8 mouse cellular contexts compared by ENCODE assay signal in genomic region chr1:167340111-167340787, GRCm38 (mm10). TPM values are rescaled to one million over a fixed set of nuclear protein-coding genes. Genes with fewer than 3 reads are reported as not detected.
DNase-seq lines count a peak whose midpoint lies in the region; ATAC-seq and TF ChIP-seq lines count a peak whose summit lies in the region.

No protein-coding gene starts in this region.

- DNase-seq in embryo, embryonic 10.5 days (ENCODE audit: low spot score): peak; percentile 34
- no peak for DNase-seq in embryo, embryonic 10 days (ENCODE audit: low spot score)
- DNase-seq in CD4-positive helper T cell, adult 2 months (ENCODE audit: low read depth, low spot score): peak; percentile 38
- peak; percentile 38 for DNase-seq in limb, embryonic 11.5 days (ENCODE audit: low spot score)
- no peak for DNase-seq in adrenal gland, postnatal 25 days
- DNase-seq in kidney, postnatal 25 days: no peak

- no peak for TF ChIP-seq POLR2A in embryonic fibroblast, embryonic 13.5 days (IDR thresholded peaks at IDR 0.05; ENCODE audit: low read depth, low read length)

- WGBS in limb, embryonic 11.5 days: 3% methylated on average over 47 of the region's 47 CpGs
- WGBS in neural tube, embryonic 13.5 days: 1% methylated on average over 47 of the region's 47 CpGs

- H3K9ac ChIP-seq in limb, embryonic 11.5 days (ENCODE audit: low read length): peak overlapping the region; percentile 37
- H3K9ac ChIP-seq in neural tube, embryonic 13.5 days: peak overlapping the region; percentile 63

- H3K27me3 ChIP-seq in limb, embryonic 11.5 days (ENCODE audit: control insufficient read depth, insufficient read depth, low read length): no peaks in the 10 kb centered on the region
- H3K27me3 ChIP-seq in neural tube, embryonic 13.5 days: peaks cover 9% of the 10 kb centered on the region

- H3K27ac ChIP-seq in embryonic fibroblast, embryonic 13.5 days (ENCODE audit: insufficient read depth, low read length): no peak overlapping the region
- no peak overlapping the region for H3K27ac ChIP-seq in limb, embryonic 11.5 days (replicated peaks; ENCODE audit: low read depth, low read length)
- H3K27ac ChIP-seq in neural tube, embryonic 13.5 days (replicated peaks): no peak overlapping the region

- no peak for TF ChIP-seq CTCF in embryonic fibroblast, embryonic 13.5 days (IDR thresholded peaks at IDR 0.05; ENCODE audit: borderline replicate concordance, insufficient read depth, low read length)

- H3K4me3 ChIP-seq in embryonic fibroblast, embryonic 13.5 days (ENCODE audit: insufficient read depth, low read length): peak overlapping the region; percentile 47
- peak overlapping the region; percentile 35 for H3K4me3 ChIP-seq in limb, embryonic 11.5 days (ENCODE audit: low read depth, low read length)
- peak overlapping the region; percentile 44 for H3K4me3 ChIP-seq in neural tube, embryonic 13.5 days

- ATAC-seq in limb, embryonic 11.5 days (ENCODE audit: insufficient number of reproducible peaks, low FRiP score, low TSS enrichment, low read depth): 0 out of 2 replicates have a peak, but pooled peaks have one; percentile 41
- ATAC-seq in neural tube, embryonic 13.5 days (ENCODE audit: low read depth): peak; percentile 44; the same call in 1 of the 2 replicates

- peak overlapping the region; percentile 64 for H3K4me2 ChIP-seq in limb, embryonic 11.5 days (ENCODE audit: low read depth, severe bottlenecking)
- H3K4me2 ChIP-seq in neural tube, embryonic 13.5 days: peak overlapping the region; percentile 74

- no peaks in the 10 kb centered on the region for H3K9me3 ChIP-seq in limb, embryonic 11.5 days (ENCODE audit: control insufficient read depth, low read length)
- no peaks in the 10 kb centered on the region for H3K9me3 ChIP-seq in neural tube, embryonic 13.5 days

- H3K36me3 ChIP-seq in limb, embryonic 11.5 days (ENCODE audit: control insufficient read depth, insufficient read depth, low read length): no peaks in the 10 kb centered on the region
- no peaks in the 10 kb centered on the region for H3K36me3 ChIP-seq in neural tube, embryonic 13.5 days

- no peaks in the 10 kb centered on the region for H3K4me1 ChIP-seq in embryonic fibroblast, embryonic 13.5 days (ENCODE audit: control insufficient read depth, insufficient read depth, low read length)
- H3K4me1 ChIP-seq in limb, embryonic 11.5 days (ENCODE audit: control insufficient read depth, insufficient read depth, low read length): no peaks in the 10 kb centered on the region
- 0 out of 2 replicates have a peak, but pooled peaks cover 3% of the 10 kb centered on the region for H3K4me1 ChIP-seq in neural tube, embryonic 13.5 days (replicated peaks)

RNA-seq across cellular contexts. Expression of gene Aldh9a1, which starts 9.5 kb away (rescaled TPM):
- 18.2 and 22.9 TPM in 2 replicates for polyA plus RNA-seq in embryonic fibroblast, embryonic 13.5 days (2011; ENCODE audit: insufficient read length, low read depth, missing spikeins)
- 36.5 and 40.2 TPM in 2 replicates for polyA plus RNA-seq in limb, embryonic 11.5 days (2014; fragmentation: Nextera tagmentation; extraction: Ambion mirVana)
- polyA plus RNA-seq in neural tube, embryonic 13.5 days (2015; fragmentation: Nextera tagmentation; extraction: Ambion mirVana): 32.2 and 32.7 TPM in 2 replicates
- total RNA-seq in adrenal gland, postnatal 25 days (2021): 64.4 and 67.5 TPM in 2 replicates

RNA-seq across cellular contexts. Expression of gene Tmco1, which starts 32.1 kb away (rescaled TPM):
- 81.7 and 105 TPM in 2 replicates for polyA plus RNA-seq in embryonic fibroblast, embryonic 13.5 days (2011; ENCODE audit: insufficient read length, low read depth, missing spikeins)
- polyA plus RNA-seq in limb, embryonic 11.5 days (2014; fragmentation: Nextera tagmentation; extraction: Ambion mirVana): 77.0 and 81.5 TPM in 2 replicates
- polyA plus RNA-seq in neural tube, embryonic 13.5 days (2015; fragmentation: Nextera tagmentation; extraction: Ambion mirVana): 80.0 and 81.1 TPM in 2 replicates
- total RNA-seq in adrenal gland, postnatal 25 days (2021): 151 and 164 TPM in 2 replicates

RNA-seq across cellular contexts. Expression of gene Mgst3, which starts 53.4 kb away (rescaled TPM):
- 20.4 TPM in 2 replicates for polyA plus RNA-seq in embryonic fibroblast, embryonic 13.5 days (2011; ENCODE audit: insufficient read length, low read depth, missing spikeins)
- 42.5 and 44.1 TPM in 2 replicates for polyA plus RNA-seq in limb, embryonic 11.5 days (2014; fragmentation: Nextera tagmentation; extraction: Ambion mirVana)
- polyA plus RNA-seq in neural tube, embryonic 13.5 days (2015; fragmentation: Nextera tagmentation; extraction: Ambion mirVana): 105 and 133 TPM in 2 replicates
- total RNA-seq in adrenal gland, postnatal 25 days (2021): 88.5 and 95.1 TPM in 2 replicates

RNA-seq across cellular contexts. Expression of gene Uck2, which starts 55.1 kb away (rescaled TPM):
- 132 and 164 TPM in 2 replicates for polyA plus RNA-seq in embryonic fibroblast, embryonic 13.5 days (2011; ENCODE audit: insufficient read length, low read depth, missing spikeins)
- 138 and 143 TPM in 2 replicates for polyA plus RNA-seq in limb, embryonic 11.5 days (2014; fragmentation: Nextera tagmentation; extraction: Ambion mirVana)
- 66.3 and 69.0 TPM in 2 replicates for polyA plus RNA-seq in neural tube, embryonic 13.5 days (2015; fragmentation: Nextera tagmentation; extraction: Ambion mirVana)
- total RNA-seq in adrenal gland, postnatal 25 days (2021): 47.5 and 53.1 TPM in 2 replicates

Comparison
In these comparisons a context has a peak if more than half of its experiments do, and no peak if none do; other contexts are left out.
1. DNase-seq: peak in embryo, embryonic 10.5 days (single experiment), CD4-positive helper T cell, adult 2 months (single experiment) and limb, embryonic 11.5 days (single experiment); none in embryo, embryonic 10 days (single experiment), adrenal gland, postnatal 25 days (single experiment) and kidney, postnatal 25 days (0 of 2).
2. Peak in every context shown above with its lines, with median percentiles within 50 percentile points of each other: H3K4me3 ChIP-seq.